Mouse (Mus musculus) heart, embryonic 14.5 days (tissue): ENCODE results near the gene Man1c1. TPM values are rescaled to one million over a fixed set of nuclear protein-coding genes. Genes with fewer than 3 reads are reported as not detected.

ENCODE experiments used
- ATAC-seq: fragments of 200-750 bp; cut with Nextera tagmentation; 2 replicates; pipeline ENCODE4 v1.8.0; 2017; ENCODE audit warnings: low read depth, moderate TSS enrichment; ENCODE audit not compliant: insufficient number of reproducible peaks, insufficient read depth, low FRiP score
- H3K27ac ChIP-seq, 2 experiments: fragments of 200-500 bp in 1 of 2; fragments of 300-500 bp in 1 of 2; sonication (generic) in 1 of 2; replicated peaks in 1 of 2; 2 replicates each; pipeline ENCODE4 v1.5.1; 2012 to 2014; ENCODE audit warnings: low read depth in 2 of 2, low read length in 2 of 2, control low read depth in 1 of 2, mild to moderate bottlenecking in 1 of 2, mixed read lengths in 1 of 2; ENCODE audit not compliant: control insufficient read depth in 1 of 2, insufficient read depth in 1 of 2
- H3K27me3 ChIP-seq: fragments of 300-500 bp; sonication (generic); 2 replicates; pipeline ENCODE4 v1.6.1; 2014; ENCODE audit warnings: mild to moderate bottlenecking, low read length, control low read depth; ENCODE audit not compliant: control insufficient read depth, insufficient read depth
- H3K36me3 ChIP-seq: fragments of 300-500 bp; sonication (generic); 2 replicates; pipeline ENCODE4 v1.6.1; 2014; ENCODE audit warnings: mild to moderate bottlenecking, control low read depth, low read length, mixed read lengths; ENCODE audit not compliant: control insufficient read depth, insufficient read depth
- H3K4me1 ChIP-seq, 2 experiments: fragments of 200-500 bp in 1 of 2; fragments of 300-500 bp in 1 of 2; sonication (generic) in 1 of 2; 2 replicates each; pipeline ENCODE4 v1.6.1; 2012 to 2014; ENCODE audit warnings: low read length in 2 of 2, control low read depth in 1 of 2, mixed read lengths in 1 of 2; ENCODE audit not compliant: control insufficient read depth in 2 of 2, insufficient read depth in 2 of 2
- H3K4me2 ChIP-seq: fragments of 300-500 bp; sonication (generic); 2 replicates; pipeline ENCODE4 v1.6.1; 2014; ENCODE audit warnings: mild to moderate bottlenecking, low read length
- H3K4me3 ChIP-seq, 2 experiments: fragments of 200-500 bp in 1 of 2; fragments of 300-500 bp in 1 of 2; sonication (generic) in 1 of 2; 2 replicates each; pipeline ENCODE4 v1.5.1; 2012 to 2014; ENCODE audit warnings: low read length in 2 of 2, mild to moderate bottlenecking in 2 of 2, control low read depth in 1 of 2, low read depth in 1 of 2, moderate library complexity in 1 of 2; ENCODE audit not compliant: control insufficient read depth in 1 of 2, insufficient read depth in 1 of 2
- H3K9ac ChIP-seq: fragments of 300-500 bp; sonication (generic); 2 replicates; pipeline ENCODE4 v1.6.1; 2014; ENCODE audit warnings: mild to moderate bottlenecking, low read length
- H3K9me3 ChIP-seq: fragments of 300-500 bp; sonication (generic); 2 replicates; pipeline ENCODE4 v1.6.1; 2016; ENCODE audit warnings: low read length, control low read depth; ENCODE audit not compliant: control insufficient read depth
- WGBS: fragments of 180-500 bp; shearing (Covaris S2); extraction: QIAGEN DNeasy Blood & Tissue Kit; methylation state at CpG from one replicate; pipeline ENCODE4 v1.1.7; 2014; 5-methylcytosine and 5-hydroxymethylcytosine counted together
- polyA plus RNA-seq: library from polyadenylated mRNA; unstranded; fragments of >200 nt; fragmentation: Nextera tagmentation; extraction: Ambion mirVana; gene quantifications from 2 replicates; pipeline ENCODE4 v1.2.1, GENCODE M21; 2014

Man1c1 gene
- polyA plus RNA-seq, 1 experiment from 2014 or later: 7.8 TPM

- H3K4me1 ChIP-seq: peaks cover 30 to 49% of the 10 kb centered on the region in 2 experiments
- H3K4me3 ChIP-seq: no peak overlapping the region
- H3K36me3 ChIP-seq: no peaks in the 10 kb centered on the region
- H3K9me3 ChIP-seq: no peaks in the 10 kb centered on the region
- no peak for ATAC-seq
- 51% methylated on average over 3 of the region's 3 CpGs for WGBS
- no peak overlapping the region for H3K4me2 ChIP-seq
- no peak overlapping the region for H3K27ac ChIP-seq
- no peaks in the 10 kb centered on the region for H3K27me3 ChIP-seq
- no peak overlapping the region; the same call in 1 of the 2 replicates for H3K9ac ChIP-seq
Measured at GRCm38 (mm10) chr4:134602610-134603009, 101.5 kb downstream of the Man1c1 start.

- Histone ChIP-seq H3K9ac (no peak overlapping the region), H3K27me3 (no peaks in the 10 kb centered on the region), H3K4me3 (no peak overlapping the region), H3K4me2 (no peak overlapping the region), H3K27ac (peak overlapping the region in 1 of 2 experiments; percentile 38; a peak in 1 of 4 replicates), H3K36me3 (no peaks in the 10 kb centered on the region), H3K4me1 (peaks cover 36 to 56% of the 10 kb centered on the region in 2 experiments), H3K9me3 (no peaks in the 10 kb centered on the region)
- WGBS: 38% methylated on average over 7 of the region's 7 CpGs
- 0 out of 2 replicates have a peak, but pooled peaks have one; percentile 9 for ATAC-seq
Measured at GRCm38 (mm10) chr4:134601981-134602380, 102.1 kb downstream of the Man1c1 start.

- Histone ChIP-seq H3K9me3 (no peaks in the 10 kb centered on the region), H3K4me2 (no peak overlapping the region), H3K4me1 (peaks cover 39 to 57% of the 10 kb centered on the region in 2 experiments), H3K4me3 (no peak overlapping the region), H3K36me3 (no peaks in the 10 kb centered on the region), H3K9ac (no peak overlapping the region), H3K27ac (peak overlapping the region in 1 of 2 experiments; percentile 38; a peak in 2 of 4 replicates), H3K27me3 (no peaks in the 10 kb centered on the region)
- ATAC-seq: no peak
- 28% methylated on average over 8 of the region's 8 CpGs for WGBS
Measured at GRCm38 (mm10) chr4:134601404-134601803, 102.7 kb downstream of the Man1c1 start.

- Histone ChIP-seq H3K4me3 (no peak overlapping the region), H3K9ac (no peak overlapping the region), H3K27me3 (no peaks in the 10 kb centered on the region), H3K27ac (peak overlapping the region in 1 of 2 experiments; percentile 47; a peak in 2 of 4 replicates), H3K9me3 (no peaks in the 10 kb centered on the region), H3K36me3 (no peaks in the 10 kb centered on the region), H3K4me1 (peaks cover 33 to 52% of the 10 kb centered on the region in 2 experiments), H3K4me2 (no peak overlapping the region)
- 67% methylated on average over 7 of the region's 7 CpGs for whole genome bisulfite sequencing
- ATAC-seq: no peak
Measured at GRCm38 (mm10) chr4:134600777-134601176, 103.3 kb downstream of the Man1c1 start.

- Histone ChIP-seq H3K9me3 (no peaks in the 10 kb centered on the region), H3K27me3 (no peaks in the 10 kb centered on the region), H3K4me1 (peaks cover 30 to 45% of the 10 kb centered on the region in 2 experiments), H3K36me3 (no peaks in the 10 kb centered on the region), H3K4me3 (no peak overlapping the region), H3K27ac (no peak overlapping the region), H3K9ac (no peak overlapping the region), H3K4me2 (no peak overlapping the region)
- no peak for ATAC-seq
- WGBS: 90% methylated on average over 9 of the region's 9 CpGs
Measured at GRCm38 (mm10) chr4:134600060-134600459, 104.0 kb downstream of the Man1c1 start.

GRCm38 (mm10) chr4:134596816-134597692 is 107.0 kb downstream of the Man1c1 start:
- Histone ChIP-seq H3K27me3 (no peaks in the 10 kb centered on the region), H3K4me3 (no peak overlapping the region), H3K4me1 (peaks cover 22 to 31% of the 10 kb centered on the region in 2 experiments), H3K27ac (peak overlapping the region in 1 of 2 experiments; percentile 28; a peak in 1 of 4 replicates), H3K9me3 (no peaks in the 10 kb centered on the region), H3K9ac (no peak overlapping the region), H3K4me2 (no peak overlapping the region), H3K36me3 (no peaks in the 10 kb centered on the region)
- 52% methylated on average over 10 of the region's 10 CpGs for WGBS
- peak; percentile 27; the same call in 1 of the 2 replicates for ATAC-seq

- H3K9ac ChIP-seq: no peak overlapping the region
- no peak overlapping the region for H3K4me2 ChIP-seq
- ATAC-seq: no peak
- H3K27ac ChIP-seq: no peak overlapping the region
- H3K4me3 ChIP-seq: no peak overlapping the region
- peaks cover 15 to 28% of the 10 kb centered on the region in 2 experiments for H3K4me1 ChIP-seq
- H3K9me3 ChIP-seq: no peaks in the 10 kb centered on the region
- WGBS: 85% methylated on average over 10 of the region's 10 CpGs
- no peaks in the 10 kb centered on the region for H3K27me3 ChIP-seq
- no peaks in the 10 kb centered on the region for H3K36me3 ChIP-seq
Measured at GRCm38 (mm10) chr4:134594731-134595439, 109.2 kb downstream of the Man1c1 start.
